Mouse (Mus musculus) kidney, embryonic 14.5 days (tissue): ENCODE results near the gene Mertk. TPM values are rescaled to one million over a fixed set of nuclear protein-coding genes. Genes with fewer than 3 reads are reported as not detected.

Experiments used
- ATAC-seq: fragments of 200-750 bp; cut with Nextera tagmentation; 2 replicates; pipeline ENCODE4 v1.8.0; 2017; ENCODE audit warnings: moderate number of reproducible peaks, mild to moderate bottlenecking, moderate TSS enrichment, moderate library complexity; ENCODE audit not compliant: low FRiP score, low TSS enrichment
- H3K27ac ChIP-seq: fragments of 300-500 bp; sonication (generic); 2 replicates; pipeline ENCODE4 v1.5.1; 2014; ENCODE audit warnings: low read depth, mild to moderate bottlenecking, low read length, moderate library complexity, mixed read lengths
- H3K27me3 ChIP-seq: fragments of 300-500 bp; sonication (generic); 2 replicates; pipeline ENCODE4 v1.6.1; 2014; ENCODE audit warnings: mild to moderate bottlenecking, low read length; ENCODE audit not compliant: control insufficient read depth, insufficient read depth
- H3K36me3 ChIP-seq: fragments of 300-500 bp; sonication (generic); 2 replicates; pipeline ENCODE4 v1.6.1; 2014; ENCODE audit warnings: low read length, mixed read lengths; ENCODE audit not compliant: control insufficient read depth, insufficient read depth
- H3K4me1 ChIP-seq: fragments of 300-500 bp; sonication (generic); 2 replicates; pipeline ENCODE4 v1.6.1; 2014; ENCODE audit warnings: low read length, mixed read lengths; ENCODE audit not compliant: control insufficient read depth, insufficient read depth
- H3K4me2 ChIP-seq: fragments of 300-500 bp; sonication (generic); replicated peaks from 2 replicates; pipeline ENCODE4 v1.6.1; 2014; ENCODE audit warnings: low read depth, mild to moderate bottlenecking, low read length
- H3K4me3 ChIP-seq: fragments of 300-500 bp; sonication (generic); 2 replicates; pipeline ENCODE4 v1.5.1; 2014; ENCODE audit warnings: mild to moderate bottlenecking, low read length
- H3K9ac ChIP-seq: fragments of 300-500 bp; sonication (generic); 2 replicates; pipeline ENCODE4 v1.6.1; 2014; ENCODE audit warnings: low read depth, mild to moderate bottlenecking, low read length, moderate library complexity
- H3K9me3 ChIP-seq: fragments of 300-500 bp; sonication (generic); 2 replicates; pipeline ENCODE4 v1.6.1; 2016; ENCODE audit warnings: low read length; ENCODE audit not compliant: control insufficient read depth
- WGBS: fragments of 180-500 bp; shearing (Covaris S2); extraction: QIAGEN DNeasy Blood & Tissue Kit; methylation state at CpG from one replicate; pipeline ENCODE4 v1.1.7; 2014; 5-methylcytosine and 5-hydroxymethylcytosine counted together
- polyA plus RNA-seq: library from polyadenylated mRNA; unstranded; fragments of >200 nt; fragmentation: Nextera tagmentation; extraction: Ambion mirVana; gene quantifications from 2 replicates; pipeline ENCODE4 v1.2.1, GENCODE M21; 2014

Mertk gene
- polyA plus RNA-seq, 1 experiment from 2014 or later, result 10.3 TPM

DNA sequence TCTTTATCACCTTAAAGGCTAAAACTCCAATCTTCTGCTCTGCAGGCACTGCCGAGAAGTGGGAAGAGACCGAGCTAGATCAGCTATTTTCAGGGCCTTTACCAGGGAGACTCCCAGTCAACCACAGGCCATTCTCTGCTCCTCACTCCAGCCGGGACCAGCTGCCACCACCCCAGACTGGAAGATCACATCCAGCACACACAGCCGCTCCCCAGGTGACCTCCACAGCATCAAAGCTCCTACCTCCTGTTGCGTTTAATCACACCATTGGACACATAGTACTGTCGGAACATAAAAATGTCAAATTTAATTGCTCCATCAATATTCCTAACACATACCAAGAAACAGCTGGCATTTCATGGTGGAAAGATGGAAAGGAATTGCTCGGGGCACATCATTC lies 30.4 kb downstream of the Mertk start:
- Histone ChIP-seq H3K27ac (no peak overlapping the region), H3K27me3 (no peaks in the 10 kb centered on the region), H3K4me1 (peaks cover 7% of the 10 kb centered on the region; the same call in 1 of the 2 replicates), H3K4me2 (no peak overlapping the region), H3K36me3 (0 out of 2 replicates have a peak, but pooled peaks cover 3% of the 10 kb centered on the region), H3K9ac (no peak overlapping the region), H3K9me3 (no peaks in the 10 kb centered on the region), H3K4me3 (no peak overlapping the region)
- WGBS, result 35% methylated on average over 7 of the region's 7 CpGs
- ATAC-seq, result no peak

DNA sequence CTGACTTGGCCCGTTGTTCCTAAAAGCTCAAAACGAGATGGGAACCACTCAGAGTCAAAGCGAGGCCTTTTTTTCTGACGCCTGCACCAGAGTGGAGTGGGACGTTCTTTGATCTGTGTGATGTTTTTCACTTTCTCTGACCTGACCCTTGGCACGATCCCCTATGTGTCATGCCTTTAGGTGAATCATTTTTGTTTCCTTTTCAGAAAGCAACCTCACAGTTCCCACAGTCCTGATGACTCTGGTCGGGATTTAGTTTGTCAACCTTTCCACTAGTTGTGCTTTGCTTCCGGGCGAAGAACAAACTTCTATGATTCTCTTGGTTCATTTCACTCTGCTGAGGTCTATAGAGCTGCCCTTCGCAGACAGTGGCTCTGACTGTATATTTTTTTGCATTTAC lies 32.8 kb downstream of the Mertk start:
- Histone ChIP-seq H3K27me3 (no peaks in the 10 kb centered on the region), H3K9me3 (no peaks in the 10 kb centered on the region), H3K27ac (no peak overlapping the region), H3K4me3 (no peak overlapping the region), H3K4me1 (peaks cover 7% of the 10 kb centered on the region), H3K36me3 (0 out of 2 replicates have a peak, but pooled peaks cover 3% of the 10 kb centered on the region), H3K4me2 (no peak overlapping the region), H3K9ac (no peak overlapping the region)
- no peak for ATAC-seq
- 51% methylated on average over 10 of the region's 10 CpGs for WGBS

DNA sequence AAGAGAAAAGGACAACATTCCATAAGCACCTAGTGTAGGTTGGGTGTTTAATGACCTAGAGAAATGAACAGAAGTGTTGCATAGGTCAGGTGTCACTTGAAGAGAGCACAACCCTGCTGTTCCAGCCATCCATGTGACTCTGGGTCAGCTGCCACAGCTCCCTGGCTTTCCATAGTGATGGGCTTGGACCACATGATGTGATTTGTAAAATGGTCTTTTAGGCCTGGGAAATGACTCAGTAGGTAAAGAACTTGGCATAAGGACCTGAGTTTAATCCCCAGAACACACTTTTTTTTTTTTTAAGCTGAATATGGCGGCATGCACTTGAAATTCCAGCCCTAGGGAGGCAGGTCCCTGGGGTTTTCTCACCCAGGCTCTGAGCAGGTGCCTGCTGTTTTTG lies 33.2 kb downstream of the Mertk start:
- WGBS, result 86% methylated on average over 1 of the region's 1 CpGs
- no peak overlapping the region for H3K4me2 ChIP-seq
- H3K27ac ChIP-seq, result no peak overlapping the region
- no peaks in the 10 kb centered on the region for H3K9me3 ChIP-seq
- H3K36me3 ChIP-seq, result 0 out of 2 replicates have a peak, but pooled peaks cover 3% of the 10 kb centered on the region
- no peak overlapping the region for H3K4me3 ChIP-seq
- peaks cover 7% of the 10 kb centered on the region for H3K4me1 ChIP-seq
- ATAC-seq, result no peak
- H3K9ac ChIP-seq, result no peak overlapping the region
- no peaks in the 10 kb centered on the region for H3K27me3 ChIP-seq

DNA sequence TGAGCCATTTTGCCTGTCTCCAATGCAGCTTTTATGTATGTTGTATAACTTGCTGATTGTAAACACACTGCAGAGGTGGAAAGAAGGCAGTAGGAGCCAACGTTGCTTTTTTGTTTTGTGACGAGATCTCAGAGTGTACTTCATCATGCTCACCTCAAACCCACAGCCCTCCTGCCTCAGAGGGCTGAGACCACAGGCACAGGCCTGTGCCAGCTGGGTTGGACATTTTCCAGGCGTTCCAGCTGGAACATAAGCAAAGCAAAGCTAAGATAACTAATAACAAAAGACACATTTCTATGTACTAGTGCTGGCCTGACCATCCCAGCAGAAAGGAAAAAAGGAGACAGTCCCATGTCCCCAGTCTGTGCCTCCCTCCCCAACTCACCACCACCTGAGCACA lies 36.3 kb downstream of the Mertk start:
- Histone ChIP-seq H3K27ac (no peak overlapping the region; the same call in 1 of the 2 replicates), H3K4me2 (no peak overlapping the region), H3K27me3 (no peaks in the 10 kb centered on the region), H3K9me3 (no peaks in the 10 kb centered on the region), H3K36me3 (peaks cover 15% of the 10 kb centered on the region), H3K9ac (no peak overlapping the region), H3K4me1 (no peaks in the 10 kb centered on the region; the same call in 1 of the 2 replicates), H3K4me3 (no peak overlapping the region)
- 68% methylated on average over 3 of the region's 3 CpGs for WGBS
- ATAC-seq, result no peak

DNA sequence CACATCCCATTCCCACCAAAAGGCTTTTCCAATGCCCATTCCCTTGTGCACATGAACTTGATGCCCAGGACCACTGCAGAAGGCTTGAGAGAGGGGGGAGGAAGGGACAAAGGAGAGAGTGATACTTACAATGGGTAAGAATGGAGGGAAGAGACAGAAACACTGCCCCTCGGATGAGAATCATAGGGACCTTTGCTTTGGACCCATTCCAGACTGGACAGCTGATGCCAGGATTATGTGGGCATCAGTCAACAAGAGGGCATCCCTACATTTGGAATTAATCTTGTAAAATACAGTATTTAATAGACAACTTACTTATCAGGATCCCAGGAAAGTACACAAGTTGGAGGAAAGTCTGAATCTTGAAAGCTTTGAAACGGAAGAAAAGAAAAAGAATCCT lies 38.3 kb downstream of the Mertk start:
- WGBS, result 85% methylated on average over 2 of the region's 2 CpGs
- H3K4me3 ChIP-seq, result no peak overlapping the region
- H3K36me3 ChIP-seq, result peaks cover 15% of the 10 kb centered on the region
- H3K9ac ChIP-seq, result no peak overlapping the region
- H3K4me2 ChIP-seq, result no peak overlapping the region
- H3K27me3 ChIP-seq, result no peaks in the 10 kb centered on the region
- H3K27ac ChIP-seq, result no peak overlapping the region
- no peaks in the 10 kb centered on the region for H3K9me3 ChIP-seq
- no peak for ATAC-seq
- no peaks in the 10 kb centered on the region; the same call in 1 of the 2 replicates for H3K4me1 ChIP-seq

DNA sequence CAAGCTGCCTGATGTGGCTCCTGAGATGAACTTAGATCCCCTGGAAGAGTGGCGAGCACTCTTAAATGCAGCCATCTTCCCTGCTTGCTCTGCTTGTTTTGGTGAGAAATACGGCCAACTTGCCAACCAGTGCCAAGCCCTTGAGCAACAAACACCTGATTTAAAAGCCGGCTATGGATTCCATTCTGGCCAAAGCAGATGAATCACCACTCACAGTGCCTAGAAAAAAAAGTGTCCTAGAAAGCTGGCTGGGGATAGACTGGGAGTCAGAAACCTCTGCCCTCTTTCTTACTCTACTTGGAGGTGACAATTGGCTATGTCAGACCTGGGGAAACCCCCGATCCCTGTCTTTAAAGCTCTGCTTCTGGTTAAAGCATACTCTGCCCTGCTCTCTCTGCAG lies 39.0 kb downstream of the Mertk start:
- Histone ChIP-seq H3K4me1 (no peaks in the 10 kb centered on the region; the same call in 1 of the 2 replicates), H3K9ac (no peak overlapping the region), H3K27ac (no peak overlapping the region), H3K9me3 (no peaks in the 10 kb centered on the region), H3K4me2 (no peak overlapping the region), H3K36me3 (peaks cover 15% of the 10 kb centered on the region), H3K27me3 (no peaks in the 10 kb centered on the region), H3K4me3 (no peak overlapping the region)
- no peak for ATAC-seq
- 86% methylated on average over 4 of the region's 4 CpGs for WGBS

DNA sequence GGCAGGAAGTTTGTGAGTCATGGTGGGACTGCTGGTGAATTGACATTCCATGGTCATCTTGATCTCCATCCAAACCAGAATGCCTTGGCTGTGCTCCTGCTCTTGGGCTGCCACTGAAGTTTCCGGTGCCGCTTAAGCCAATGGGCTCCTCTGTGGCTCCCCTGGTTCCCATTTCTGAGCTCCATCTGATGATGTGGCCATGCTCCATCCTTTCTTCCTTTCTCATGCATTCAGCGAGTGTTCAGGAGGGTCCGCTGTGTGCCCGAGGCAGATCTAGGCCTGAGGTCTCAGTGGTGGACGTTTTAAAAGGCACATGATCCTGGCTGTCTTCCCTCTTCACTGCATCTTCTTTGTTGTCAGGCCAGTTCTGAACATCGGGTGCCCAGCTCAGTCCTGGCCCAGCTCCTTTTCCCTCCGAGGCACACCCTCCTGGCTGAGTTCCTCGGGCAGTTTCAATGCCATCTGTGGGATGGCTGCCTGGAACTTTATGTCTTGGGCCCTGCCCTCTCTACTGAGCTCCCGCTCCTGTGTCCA lies 40.0 kb downstream of the Mertk start:
- 85% methylated on average over 10 of the region's 10 CpGs for WGBS

DNA sequence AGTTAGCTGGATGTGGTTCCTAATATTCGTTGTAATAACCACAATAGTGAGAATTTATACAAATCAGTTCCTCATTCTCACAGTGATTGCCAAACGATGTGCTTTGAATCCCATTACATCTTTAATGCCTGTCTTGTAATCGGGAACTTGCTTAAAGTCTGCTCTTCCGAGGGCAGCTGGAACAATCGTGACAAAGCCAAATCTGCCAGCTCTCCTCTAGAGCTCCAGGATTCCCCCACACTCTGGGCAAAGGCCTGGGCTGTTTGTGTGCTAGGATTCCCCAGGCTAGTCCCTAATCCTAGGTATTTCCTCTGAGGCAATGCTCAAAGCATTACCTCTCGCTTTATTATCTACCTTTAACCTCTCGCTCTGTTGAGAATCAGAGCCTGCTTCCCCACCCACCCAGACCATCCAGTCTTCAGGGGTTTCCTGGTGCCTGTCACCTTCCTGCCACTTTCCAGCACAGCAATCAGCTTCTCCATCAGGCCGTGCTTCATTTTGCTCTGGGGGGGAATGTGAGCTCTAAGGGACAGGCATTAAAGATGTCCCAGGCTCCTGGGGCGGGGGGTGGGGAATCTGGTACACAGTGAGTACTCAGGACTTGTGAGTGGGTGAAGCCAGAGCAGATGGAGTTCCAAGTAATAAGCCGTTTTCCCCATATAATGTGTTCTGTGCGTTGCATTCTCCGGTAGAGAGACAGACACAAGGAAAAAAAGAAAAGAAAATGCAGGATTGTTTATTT lies 47.3 kb downstream of the Mertk start:
- Histone ChIP-seq H3K4me2 (no peak overlapping the region), H3K27me3 (no peaks in the 10 kb centered on the region), H3K9me3 (no peaks in the 10 kb centered on the region), H3K36me3 (peaks cover 8% of the 10 kb centered on the region; the same call in 1 of the 2 replicates), H3K27ac (peak overlapping the region; percentile 37; the same call in 1 of the 2 replicates), H3K4me1 (peaks cover 13% of the 10 kb centered on the region), H3K9ac (no peak overlapping the region; the same call in 1 of the 2 replicates), H3K4me3 (no peak overlapping the region)
- no peak for ATAC-seq
- WGBS, result 62% methylated on average over 12 of the region's 12 CpGs

More for the DNA sequence above, 40.0 kb downstream of the Mertk start:
- no peaks in the 10 kb centered on the region for H3K9me3 ChIP-seq
- H3K36me3 ChIP-seq, result peaks cover 19% of the 10 kb centered on the region
- no peak overlapping the region for H3K4me3 ChIP-seq
- H3K27ac ChIP-seq, result no peak overlapping the region
- H3K4me2 ChIP-seq, result no peak overlapping the region
- H3K9ac ChIP-seq, result no peak overlapping the region
- no peaks in the 10 kb centered on the region; the same call in 1 of the 2 replicates for H3K4me1 ChIP-seq
- no peak for ATAC-seq
- H3K27me3 ChIP-seq, result no peaks in the 10 kb centered on the region

DNA sequence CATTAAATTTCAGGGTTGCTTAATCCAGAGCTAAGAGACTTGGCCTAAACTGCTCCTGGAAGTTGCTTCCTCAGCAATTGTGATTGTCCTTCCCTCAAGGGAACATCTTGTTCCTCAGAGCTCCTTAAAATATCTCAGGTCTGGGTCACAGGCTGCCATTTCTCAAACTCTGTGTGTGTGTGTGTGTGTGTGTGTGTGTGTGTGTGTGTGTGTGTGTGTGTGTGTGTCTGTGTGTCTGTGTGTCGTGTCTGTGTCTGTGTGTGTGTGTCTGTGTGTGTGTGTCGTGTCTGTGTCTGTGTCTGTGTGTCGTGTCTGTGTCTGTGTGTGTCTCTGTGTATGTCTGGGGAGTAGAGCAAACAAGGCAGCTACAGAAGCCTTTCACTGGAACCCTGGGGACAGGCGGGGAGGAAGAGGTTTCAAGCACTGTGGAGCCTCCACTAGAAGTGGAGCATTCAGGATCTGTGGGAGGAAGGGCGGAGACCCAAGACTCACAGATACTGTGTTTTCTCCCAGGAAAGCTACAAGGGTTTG lies 47.9 kb downstream of the Mertk start:
- H3K36me3 ChIP-seq, result peaks cover 8% of the 10 kb centered on the region; the same call in 1 of the 2 replicates
- H3K27ac ChIP-seq, result peak overlapping the region; percentile 73; the same call in 1 of the 2 replicates
- H3K9ac ChIP-seq, result no peak overlapping the region
- H3K4me1 ChIP-seq, result peaks cover 13% of the 10 kb centered on the region
- ATAC-seq, result no peak
- no peak overlapping the region for H3K4me2 ChIP-seq
- H3K4me3 ChIP-seq, result no peak overlapping the region
- H3K9me3 ChIP-seq, result no peaks in the 10 kb centered on the region
- WGBS, result 55% methylated on average over 5 of the region's 5 CpGs
- H3K27me3 ChIP-seq, result no peaks in the 10 kb centered on the region
